Mouse (Mus musculus): ENCODE data around the gene Olfr1313. TPM values are rescaled to one million over a fixed set of nuclear protein-coding genes. Genes with fewer than 3 reads are reported as not detected.
"Not testable (repeated sequence)": the region's sequence is repeated elsewhere in the genome, so short reads cannot be mapped to it uniquely, and the experiment has no call there.

The Olfr1313 gene
- polyA plus RNA-seq (2015; fragmentation: Nextera tagmentation; extraction: Ambion mirVana), result not detected in 2 replicates

DNA sequence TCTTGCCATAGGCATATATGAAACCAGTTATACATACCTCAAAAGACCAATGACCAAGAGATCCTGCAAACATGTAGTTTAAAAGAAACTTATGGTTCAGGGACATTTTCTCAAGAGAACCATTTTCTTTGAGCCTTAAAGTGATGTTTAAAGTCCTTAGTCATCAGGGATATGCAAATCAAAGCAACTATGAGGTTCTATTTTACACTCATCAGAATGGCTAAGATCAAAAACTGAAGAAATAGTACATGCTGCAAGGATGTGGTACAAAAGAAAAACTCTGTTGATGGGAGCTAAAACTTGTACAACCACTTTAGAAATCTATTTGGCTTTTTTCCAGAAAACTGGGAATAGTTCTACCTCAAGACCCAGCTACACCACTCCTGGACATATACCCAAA is at the start of gene Olfr1313:
Gene Olfr1313, minus strand, starts transcription at position 101 of the 400 bp plus-strand sequence.
- Histone ChIP-seq H3K4me3 (replicated peaks; ENCODE audit: low read length) (no peak within 1 kb of the TSS), H3K27me3 (replicated peaks; ENCODE audit: control insufficient read depth, insufficient read depth, low read length) (no peaks in the 10 kb centered on the region), H3K9ac (replicated peaks; ENCODE audit: low read depth, low read length) (no peak within 1 kb of the TSS), H3K4me2 (ENCODE audit: low read length) (no peak within 1 kb of the TSS), H3K4me1 (replicated peaks; ENCODE audit: control insufficient read depth, insufficient read depth, low read length) (no peaks in the 10 kb centered on the region), H3K36me3 (ENCODE audit: control insufficient read depth, insufficient read depth) (no peaks in the 10 kb centered on the region), H3K9me3 (ENCODE audit: control insufficient read depth, low read length) (no peaks in the 10 kb centered on the region), H3K27ac (ENCODE audit: low read length) (no peak within 1 kb of the TSS)
- ATAC-seq, result no peak

GRCm38 (mm10) chr2:112115340-112115739 is 37.7 kb upstream of the Olfr1313 start, which contains the start of gene Olfr1315-ps1:
Olfr1315-ps1 (minus strand) TSS chr2:112115440.
- no peak within 1 kb of the TSS for H3K4me3 ChIP-seq (replicated peaks; ENCODE audit: low read length)
- no peaks in the 10 kb centered on the region for H3K27me3 ChIP-seq (replicated peaks; ENCODE audit: control insufficient read depth, insufficient read depth, low read length)
- no peak for ATAC-seq
- no peaks in the 10 kb centered on the region for H3K9me3 ChIP-seq (ENCODE audit: control insufficient read depth, low read length)
- H3K27ac ChIP-seq (ENCODE audit: low read length), result no peak within 1 kb of the TSS
- H3K4me2 ChIP-seq (ENCODE audit: low read length), result no peak within 1 kb of the TSS
- H3K9ac ChIP-seq (replicated peaks; ENCODE audit: low read depth, low read length), result no peak within 1 kb of the TSS
- no peaks in the 10 kb centered on the region for H3K4me1 ChIP-seq (replicated peaks; ENCODE audit: control insufficient read depth, insufficient read depth, low read length)
- whole genome bisulfite sequencing, result 75% methylated on average over 1 of the region's 1 CpGs
- no peaks in the 10 kb centered on the region for H3K36me3 ChIP-seq (ENCODE audit: control insufficient read depth, insufficient read depth)

DNA sequence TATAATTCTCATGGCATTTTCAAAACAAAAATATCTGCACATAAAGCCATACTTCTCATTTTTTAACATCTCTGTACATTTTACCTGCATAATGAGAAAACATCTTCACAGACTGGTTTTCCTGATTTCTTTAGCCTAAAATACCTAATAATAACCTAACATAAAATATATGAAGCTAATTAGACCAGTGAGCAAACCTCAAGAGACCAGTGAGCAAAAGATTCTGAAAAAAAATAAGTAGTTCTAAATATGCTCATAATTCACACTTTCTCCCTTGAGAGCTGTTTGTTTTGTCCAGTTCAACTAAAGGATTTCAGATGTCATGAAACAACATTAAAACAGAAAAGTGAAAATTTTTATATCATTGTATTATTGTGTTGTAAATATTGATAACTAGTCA is 19.0 kb upstream of the Olfr1313 start, which contains the start of gene Olfr1314:
Gene Olfr1314, minus strand, starts transcription at position 101 of the 400 bp plus-strand sequence.
- no peak within 1 kb of the TSS for H3K4me3 ChIP-seq (replicated peaks; ENCODE audit: low read length)
- H3K4me1 ChIP-seq (replicated peaks; ENCODE audit: control insufficient read depth, insufficient read depth, low read length), result no peaks in the 10 kb centered on the region
- H3K4me2 ChIP-seq (ENCODE audit: low read length), result no peak within 1 kb of the TSS
- no peak within 1 kb of the TSS for H3K9ac ChIP-seq (replicated peaks; ENCODE audit: low read depth, low read length)
- H3K9me3 ChIP-seq (ENCODE audit: control insufficient read depth, low read length), result no peaks in the 10 kb centered on the region
- H3K27ac ChIP-seq (ENCODE audit: low read length), result no peak within 1 kb of the TSS
- no peaks in the 10 kb centered on the region for H3K27me3 ChIP-seq (replicated peaks; ENCODE audit: control insufficient read depth, insufficient read depth, low read length)
- no peak for ATAC-seq
- no peaks in the 10 kb centered on the region for H3K36me3 ChIP-seq (ENCODE audit: control insufficient read depth, insufficient read depth)

GRCm38 (mm10) chr2:112050138-112050537 is 27.5 kb downstream of the Olfr1313 start, which contains the start of gene Olfr1312:
Olfr1312 (minus strand) TSS chr2:112050238.
- Histone ChIP-seq H3K4me1 (replicated peaks; ENCODE audit: control insufficient read depth, insufficient read depth, low read length) (no peaks in the 10 kb centered on the region), H3K36me3 (ENCODE audit: control insufficient read depth, insufficient read depth) (no peaks in the 10 kb centered on the region), H3K4me3 (replicated peaks; ENCODE audit: low read length) (no peak within 1 kb of the TSS), H3K9ac (replicated peaks; ENCODE audit: low read depth, low read length) (no peak within 1 kb of the TSS), H3K27ac (ENCODE audit: low read length) (no peak within 1 kb of the TSS), H3K27me3 (replicated peaks; ENCODE audit: control insufficient read depth, insufficient read depth, low read length) (no peaks in the 10 kb centered on the region), H3K9me3 (ENCODE audit: control insufficient read depth, low read length) (no peaks in the 10 kb centered on the region), H3K4me2 (ENCODE audit: low read length) (no peak within 1 kb of the TSS)
- 21% methylated on average over 1 of the region's 1 CpGs for WGBS
- ATAC-seq, result no peak

DNA sequence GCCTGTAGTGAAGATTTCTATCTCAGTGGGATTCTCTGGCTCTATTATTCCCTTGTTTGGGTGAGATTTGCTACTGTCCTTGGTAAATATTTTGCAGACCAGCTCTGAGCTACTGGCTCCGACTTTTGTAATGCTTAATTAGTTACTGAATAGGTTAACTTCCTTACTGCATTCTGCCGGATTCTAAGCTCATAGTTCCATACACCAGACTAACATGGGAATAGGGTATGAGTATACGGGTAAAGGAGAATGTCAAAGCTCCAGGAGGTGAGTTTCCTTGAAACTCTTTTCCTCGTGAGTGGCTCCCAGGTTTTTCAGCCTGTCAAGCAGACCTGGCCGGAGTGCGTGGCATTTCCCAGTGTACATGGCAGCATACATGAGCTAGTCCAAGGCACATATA is 50.7 kb downstream of the Olfr1313 start:
- not testable (repeated sequence) for H3K36me3 ChIP-seq (ENCODE audit: control insufficient read depth, insufficient read depth); H3K9ac ChIP-seq (replicated peaks; ENCODE audit: low read depth, low read length); H3K4me1 ChIP-seq (replicated peaks; ENCODE audit: control insufficient read depth, insufficient read depth, low read length); H3K27ac ChIP-seq (ENCODE audit: low read length); H3K27me3 ChIP-seq (replicated peaks; ENCODE audit: control insufficient read depth, insufficient read depth, low read length); H3K9me3 ChIP-seq (ENCODE audit: control insufficient read depth, low read length); ATAC-seq; H3K4me2 ChIP-seq (ENCODE audit: low read length); H3K4me3 ChIP-seq (replicated peaks; ENCODE audit: low read length)
- WGBS, result 53% methylated on average over 6 of the region's 6 CpGs

- ATAC-seq, result no peak
- Histone ChIP-seq H3K9ac (replicated peaks; ENCODE audit: low read depth, low read length) (no peak within 1 kb of the TSS), H3K27me3 (replicated peaks; ENCODE audit: control insufficient read depth, insufficient read depth, low read length) (no peaks in the 10 kb centered on the region), H3K4me2 (ENCODE audit: low read length) (no peak within 1 kb of the TSS), H3K36me3 (ENCODE audit: control insufficient read depth, insufficient read depth) (no peaks in the 10 kb centered on the region), H3K27ac (ENCODE audit: low read length) (no peak within 1 kb of the TSS), H3K4me3 (replicated peaks; ENCODE audit: low read length) (no peak within 1 kb of the TSS), H3K9me3 (ENCODE audit: control insufficient read depth, low read length) (no peaks in the 10 kb centered on the region), H3K4me1 (replicated peaks; ENCODE audit: control insufficient read depth, insufficient read depth, low read length) (no peaks in the 10 kb centered on the region)
- 91% methylated on average over 2 of the region's 2 CpGs for WGBS
Observed at GRCm38 (mm10) chr2:112024312-112024711, 53.3 kb downstream of the Olfr1313 start, which contains the start of gene Olfr1311. Olfr1311 (minus strand) TSS chr2:112024412.

Other genes starting within 250 kb of the Olfr1313 start
- not detected in 2 replicates for gene Olfr1305, start 200.7 kb downstream of the Olfr1313 start, polyA plus RNA-seq (2015; fragmentation: Nextera tagmentation; extraction: Ambion mirVana)
- not detected in 2 replicates for gene Olfr1306, start 161.6 kb downstream of the Olfr1313 start, polyA plus RNA-seq (2015; fragmentation: Nextera tagmentation; extraction: Ambion mirVana)
- not detected in 2 replicates for gene Olfr1307, start 128.4 kb downstream of the Olfr1313 start, polyA plus RNA-seq (2015; fragmentation: Nextera tagmentation; extraction: Ambion mirVana)
- not detected in 2 replicates for gene Olfr1308, start 112.9 kb downstream of the Olfr1313 start, polyA plus RNA-seq (2015; fragmentation: Nextera tagmentation; extraction: Ambion mirVana)
- gene Olfr1309, start 87.6 kb downstream of the Olfr1313 start, polyA plus RNA-seq (2015; fragmentation: Nextera tagmentation; extraction: Ambion mirVana), result not detected in 2 replicates
- gene Olfr1310, start 65.1 kb downstream of the Olfr1313 start, polyA plus RNA-seq (2015; fragmentation: Nextera tagmentation; extraction: Ambion mirVana), result not detected in 2 replicates
- gene Olfr1311, start 53.4 kb downstream of the Olfr1313 start, polyA plus RNA-seq (2015; fragmentation: Nextera tagmentation; extraction: Ambion mirVana), result not detected in 2 replicates
- gene Olfr1312, start 27.6 kb downstream of the Olfr1313 start, polyA plus RNA-seq (2015; fragmentation: Nextera tagmentation; extraction: Ambion mirVana), result not detected in 2 replicates
- not detected in 2 replicates for gene Olfr1314, start 18.9 kb upstream of the Olfr1313 start, polyA plus RNA-seq (2015; fragmentation: Nextera tagmentation; extraction: Ambion mirVana)
- gene Olfr1315-ps1, start 37.6 kb upstream of the Olfr1313 start, polyA plus RNA-seq (2015; fragmentation: Nextera tagmentation; extraction: Ambion mirVana), result not detected in 2 replicates
- not detected in 2 replicates for gene Olfr1316, start 57.1 kb upstream of the Olfr1313 start, polyA plus RNA-seq (2015; fragmentation: Nextera tagmentation; extraction: Ambion mirVana)
- not detected in 2 replicates for gene Olfr1317, start 62.5 kb upstream of the Olfr1313 start, polyA plus RNA-seq (2015; fragmentation: Nextera tagmentation; extraction: Ambion mirVana)
- gene Olfr1318, start 76.4 kb upstream of the Olfr1313 start, polyA plus RNA-seq (2015; fragmentation: Nextera tagmentation; extraction: Ambion mirVana), result not detected in 2 replicates
- 13.3 and 15.9 TPM in 2 replicates for gene Lpcat4, start 161.6 kb upstream of the Olfr1313 start, polyA plus RNA-seq (2015; fragmentation: Nextera tagmentation; extraction: Ambion mirVana)
- gene Nutm1, start 181.4 kb upstream of the Olfr1313 start, polyA plus RNA-seq (2015; fragmentation: Nextera tagmentation; extraction: Ambion mirVana), result not detected in 2 replicates
- 157 and 169 TPM in 2 replicates for gene Nop10, start 184.1 kb upstream of the Olfr1313 start, polyA plus RNA-seq (2015; fragmentation: Nextera tagmentation; extraction: Ambion mirVana)
- 18.5 and 20.1 TPM in 2 replicates for gene Slc12a6, start 188.0 kb upstream of the Olfr1313 start, polyA plus RNA-seq (2015; fragmentation: Nextera tagmentation; extraction: Ambion mirVana)
- not detected in 2 replicates for gene Gm21985, start 188.5 kb upstream of the Olfr1313 start, polyA plus RNA-seq (2015; fragmentation: Nextera tagmentation; extraction: Ambion mirVana)